Mouse (Mus musculus) MEL (cell line): Measurements from ENCODE around the gene Efcab5. TPM values are rescaled to one million over a fixed set of nuclear protein-coding genes. Genes with fewer than 3 reads are reported as not detected.
A peak's percentile ranks its signal among the peaks of the same experiment; 100 is the strongest.

Source experiments
- DNase-seq: peaks from one replicate; pipeline ENCODE4 v3.0.0; 2011; ENCODE audit warnings: low read depth, low spot score
- H3K27ac ChIP-seq: 2 replicates; pipeline ENCODE4 v1.5.1; 2012; ENCODE audit warnings: low read depth, mild to moderate bottlenecking, control low read depth, low read length, moderate library complexity; ENCODE audit not compliant: control insufficient read depth
- H3K27me3 ChIP-seq, 2 experiments: fragments of 150-350 bp in 1 of 2; sonication (generic) in 1 of 2; 2 replicates each; pipeline ENCODE4 v1.6.1; 2012; ENCODE audit warnings: low read length in 2 of 2, mild to moderate bottlenecking in 2 of 2, improper control_type of control experiment in 1 of 2, moderate library complexity in 1 of 2; ENCODE audit not compliant: insufficient read depth in 2 of 2, control insufficient read depth in 1 of 2
- H3K36me3 ChIP-seq, 2 experiments: 2 replicates each; pipeline ENCODE4 v1.6.1; 2012 to 2014; ENCODE audit warnings: low read length in 2 of 2, improper control_type of control experiment in 1 of 2, inconsistent platforms in 1 of 2, mild to moderate bottlenecking in 1 of 2; ENCODE audit not compliant: insufficient read depth in 2 of 2, control insufficient read depth in 1 of 2
- H3K4me1 ChIP-seq, 2 experiments: fragments of 150-350 bp in 1 of 2; sonication (generic) in 1 of 2; 2 replicates each; pipeline ENCODE4 v1.6.1; 2012; ENCODE audit warnings: low read length in 2 of 2, improper control_type of control experiment in 1 of 2, mild to moderate bottlenecking in 1 of 2; ENCODE audit not compliant: insufficient read depth in 2 of 2, control insufficient read depth in 1 of 2
- H3K4me3 ChIP-seq, 2 experiments: fragments of 150-350 bp in 1 of 2; sonication (generic) in 1 of 2; 2 replicates each; pipeline ENCODE4 v1.5.1; 2012; ENCODE audit warnings: low read depth in 2 of 2, low read length in 2 of 2, mild to moderate bottlenecking in 2 of 2, moderate library complexity in 2 of 2, control low read depth in 1 of 2, improper control_type of control experiment in 1 of 2; ENCODE audit not compliant: control insufficient read depth in 1 of 2, insufficient read depth in 1 of 2
- H3K79me2 ChIP-seq: 2 replicates; pipeline ENCODE4 v1.6.1; 2012; ENCODE audit warnings: mild to moderate bottlenecking, low read length, moderate library complexity; ENCODE audit not compliant: control insufficient read depth, poor library complexity, insufficient read depth
- H3K9ac ChIP-seq: 2 replicates; pipeline ENCODE4 v1.6.1; 2012; ENCODE audit warnings: low read depth, mild to moderate bottlenecking, control low read depth, low read length, moderate library complexity; ENCODE audit not compliant: control insufficient read depth, poor library complexity, severe bottlenecking
- H3K9me3 ChIP-seq: fragments of 150-350 bp; sonication (generic); replicated peaks from 2 replicates; pipeline ENCODE4 v1.6.1; 2012; ENCODE audit warnings: mild to moderate bottlenecking, low read length, improper control_type of control experiment, moderate library complexity; ENCODE audit not compliant: insufficient read depth
- BHLHE40 ChIP-seq: IDR thresholded peaks from 2 replicates; pipeline ENCODE4 v1.6.1; 2012; ENCODE audit warnings: low read depth, mild to moderate bottlenecking, inconsistent platforms, low read length, improper control_type of control experiment, borderline replicate concordance
- CHD2 ChIP-seq: IDR thresholded peaks from 2 replicates; pipeline ENCODE4 v1.6.1; 2011; ENCODE audit warnings: low read length, improper control_type of control experiment
- CTCF ChIP-seq, 3 experiments: IDR thresholded peaks in 2 of 3; conservative IDR thresholded peaks in 1 of 3; 2 replicates each; pipeline ENCODE4 v1.5.1; 2011 to 2012; ENCODE audit warnings: low read length in 3 of 3, low read depth in 2 of 3, mild to moderate bottlenecking in 2 of 3, improper control_type of control experiment in 1 of 3, inconsistent platforms in 1 of 3, mixed read lengths in 1 of 3, moderate library complexity in 1 of 3; ENCODE audit not compliant: control insufficient read depth in 1 of 3, insufficient read depth in 1 of 3, poor library complexity in 1 of 3, severe bottlenecking in 1 of 3
- E2F4 ChIP-seq: IDR thresholded peaks from 2 replicates; pipeline ENCODE4 v1.6.1; 2011; ENCODE audit warnings: low read depth, low read length, improper control_type of control experiment, borderline replicate concordance
- EP300 ChIP-seq, 2 experiments: IDR thresholded peaks; 2 replicates each; pipeline ENCODE4 v1.6.1; 2011; ENCODE audit warnings: improper control_type of control experiment in 2 of 2, low read length in 2 of 2, low read depth in 1 of 2, mild to moderate bottlenecking in 1 of 2
- ETS1 ChIP-seq: IDR thresholded peaks from 2 replicates; pipeline ENCODE4 v1.6.1; 2012; ENCODE audit warnings: low read depth, mild to moderate bottlenecking, inconsistent platforms, low read length, improper control_type of control experiment, moderate library complexity
- GABPA ChIP-seq: IDR thresholded peaks from 2 replicates; pipeline ENCODE4 v1.6.1; 2012; ENCODE audit warnings: low read depth, mild to moderate bottlenecking, inconsistent platforms, low read length, improper control_type of control experiment, moderate library complexity
- HCFC1 ChIP-seq: IDR thresholded peaks from 2 replicates; pipeline ENCODE4 v1.6.1; 2012; ENCODE audit warnings: low read depth, mild to moderate bottlenecking, inconsistent platforms, low read length, improper control_type of control experiment, moderate library complexity
- MAX ChIP-seq: IDR thresholded peaks from 2 replicates; pipeline ENCODE4 v1.6.1; 2011; ENCODE audit warnings: low read length, improper control_type of control experiment
- MEF2A ChIP-seq: IDR thresholded peaks from 2 replicates; pipeline ENCODE4 v1.6.1; 2014; ENCODE audit warnings: low read depth, mild to moderate bottlenecking, inconsistent platforms, low read length, improper control_type of control experiment; ENCODE audit not compliant: poor library complexity, insufficient replicate concordance, severe bottlenecking; ENCODE audit errors: extremely low read depth
- MXI1 ChIP-seq: IDR thresholded peaks from 2 replicates; pipeline ENCODE4 v1.6.1; 2011; ENCODE audit warnings: mild to moderate bottlenecking, low read depth, low read length, improper control_type of control experiment
- MYB ChIP-seq: IDR thresholded peaks from 2 replicates; pipeline ENCODE4 v1.6.1; 2011; ENCODE audit warnings: mild to moderate bottlenecking, low read depth, low read length, improper control_type of control experiment
- MYC ChIP-seq: IDR thresholded peaks from 2 replicates; pipeline ENCODE4 v1.6.1; 2011; ENCODE audit warnings: low read depth, mild to moderate bottlenecking, low read length, improper control_type of control experiment, moderate library complexity
- NRF1 ChIP-seq: IDR thresholded peaks from 2 replicates; pipeline ENCODE4 v1.6.1; 2014; ENCODE audit warnings: low read depth, mild to moderate bottlenecking, inconsistent platforms, low read length, improper control_type of control experiment, moderate library complexity; ENCODE audit not compliant: poor library complexity, insufficient read depth, severe bottlenecking
- RCOR1 ChIP-seq: IDR thresholded peaks from 2 replicates; pipeline ENCODE4 v1.6.1; 2012; ENCODE audit warnings: low read depth, mild to moderate bottlenecking, inconsistent platforms, low read length, improper control_type of control experiment
- SIN3A ChIP-seq: IDR thresholded peaks from 2 replicates; pipeline ENCODE4 v1.6.1; 2012; ENCODE audit warnings: low read length, improper control_type of control experiment, inconsistent platforms
- SMC3 ChIP-seq: IDR thresholded peaks from 2 replicates; pipeline ENCODE4 v1.6.1; 2011; ENCODE audit warnings: low read depth, low read length, improper control_type of control experiment
- TAL1 ChIP-seq: IDR thresholded peaks from 2 replicates; pipeline ENCODE4 v1.6.1; 2012; ENCODE audit warnings: mild to moderate bottlenecking, inconsistent platforms, low read length, moderate library complexity, mixed read lengths
- TBP ChIP-seq: IDR thresholded peaks from 2 replicates; pipeline ENCODE4 v1.8.0; 2011; ENCODE audit warnings: low read depth, low read length, improper control_type of control experiment
- ZC3H11A ChIP-seq: IDR thresholded peaks from 2 replicates; pipeline ENCODE4 v1.6.1; 2012; ENCODE audit warnings: low read depth, mild to moderate bottlenecking, inconsistent platforms, low read length, improper control_type of control experiment
- ZKSCAN1 ChIP-seq: IDR thresholded peaks from 2 replicates; pipeline ENCODE4 v1.6.1; 2012; ENCODE audit warnings: low read depth, mild to moderate bottlenecking, inconsistent platforms, low read length, improper control_type of control experiment, moderate library complexity
- ZMIZ1 ChIP-seq: IDR thresholded peaks from 2 replicates; pipeline ENCODE4 v1.6.1; 2012; ENCODE audit warnings: low read depth, mild to moderate bottlenecking, inconsistent platforms, low read length, improper control_type of control experiment, moderate library complexity
- ZNF384 ChIP-seq: IDR thresholded peaks from 2 replicates; pipeline ENCODE4 v1.6.1; 2012; ENCODE audit warnings: low read depth, mild to moderate bottlenecking, inconsistent platforms, low read length, improper control_type of control experiment
- polyA plus RNA-seq, 2 experiments: library from polyadenylated mRNA; stranded (reverse) in 1 of 2; unstranded in 1 of 2; fragments of >175 nt in 1 of 2; fragments of >200 nt in 1 of 2; gene quantifications; 2 replicates each; pipeline versions ENCODE4 v1.2.1 to v1.2.4; 2012; ENCODE audit warnings: low replicate concordance in 2 of 2, low read depth in 1 of 2; ENCODE audit not compliant: insufficient read length in 2 of 2, insufficient read depth in 1 of 2, missing spikeins in 1 of 2
- total RNA-seq: library from RNA; depleted of rRNA; stranded (reverse); fragments of 300-350 nt; gene quantifications from 2 replicates; pipeline ENCODE4 v1.2.3, GENCODE M21; 2012

Efcab5 gene
- total and polyA plus RNA-seq, 3 experiments, result 0.27 to 0.29 TPM; not detected in 1

- H3K4me3 ChIP-seq, result peak overlapping the region; percentile 36 to 40
- H3K36me3 ChIP-seq, result peaks cover 0 to 9% of the 10 kb centered on the region in 2 experiments; a peak in 2 of 4 replicates
- H3K27me3 ChIP-seq, result no peaks in the 10 kb centered on the region
- TF ChIP-seq ZKSCAN1, result no peak
- peak; percentile 51; the same call in 1 of the 2 replicates for TF ChIP-seq GABPA
- no peaks in the 10 kb centered on the region for H3K79me2 ChIP-seq
- H3K27ac ChIP-seq, result peak overlapping the region; percentile 50
- peaks cover 3 to 5% of the 10 kb centered on the region in 2 experiments for H3K4me1 ChIP-seq
- DNase-seq, result peak; percentile 74
- H3K9ac ChIP-seq, result peak overlapping the region; percentile 21
- no peaks in the 10 kb centered on the region for H3K9me3 ChIP-seq
Observed at GRCm38 (mm10) chr11:77160341-77160740, 28.4 kb downstream of the Efcab5 start.

- no peaks in the 10 kb centered on the region for H3K9me3 ChIP-seq
- H3K4me3 ChIP-seq, result no peak overlapping the region
- H3K4me1 ChIP-seq, result no peaks in the 10 kb centered on the region
- no peak for TF ChIP-seq MYC
- TF ChIP-seq EP300 (IDR thresholded peaks at IDR 0.05; ENCODE audit: low read depth in 1 of 2, low read length in 2 of 2), result no peak
- TF ChIP-seq MYB, result no peak
- no peak for TF ChIP-seq MAX
- TF ChIP-seq ZNF384, result no peak
- no peak for TF ChIP-seq TBP
- no peak for TF ChIP-seq CHD2
- no peak for TF ChIP-seq HCFC1
- no peak for TF ChIP-seq CTCF (IDR thresholded peaks at IDR 0.05 in 2 of 3, conservative IDR thresholded peaks at IDR 0.05 in 1 of 3; ENCODE audit: control insufficient read depth in 1 of 3, insufficient read depth in 1 of 3, low read depth in 2 of 3, low read length in 3 of 3, poor library complexity in 1 of 3, severe bottlenecking in 1 of 3)
- no peak for TF ChIP-seq ZMIZ1
- no peak for TF ChIP-seq BHLHE40
- TF ChIP-seq MXI1, result no peak
- no peak for TF ChIP-seq MEF2A
- TF ChIP-seq, all 39 proteins: peak for 0
- no peak for DNase-seq
- Histone ChIP-seq H3K27me3 (no peaks in the 10 kb centered on the region), H3K27ac (no peak overlapping the region), H3K36me3 (no peaks in the 10 kb centered on the region), H3K9ac (no peak overlapping the region), H3K79me2 (no peaks in the 10 kb centered on the region)
Observed at GRCm38 (mm10) chr11:77154214-77154613, 34.6 kb downstream of the Efcab5 start.

GRCm38 (mm10) chr11:77150806-77151205 lies 38.0 kb downstream of the Efcab5 start:
- H3K27me3 ChIP-seq, result no peaks in the 10 kb centered on the region
- H3K36me3 ChIP-seq, result peaks cover 0 to 13% of the 10 kb centered on the region in 2 experiments; a peak in 2 of 4 replicates
- H3K4me3 ChIP-seq, result no peak overlapping the region
- DNase-seq, result no peak
- H3K9me3 ChIP-seq, result no peaks in the 10 kb centered on the region
- H3K9ac ChIP-seq, result no peak overlapping the region
- H3K27ac ChIP-seq, result no peak overlapping the region
- TF ChIP-seq BHLHE40 (no peak), SMC3 (no peak), ZKSCAN1 (no peak), RCOR1 (no peak), ZMIZ1 (no peak), NRF1 (no peak), SIN3A (no peak), ETS1 (no peak), E2F4 (no peak), ZC3H11A (no peak), HCFC1 (no peak), CTCF (IDR thresholded peaks at IDR 0.05 in 2 of 3, conservative IDR thresholded peaks at IDR 0.05 in 1 of 3; ENCODE audit: control insufficient read depth in 1 of 3, insufficient read depth in 1 of 3, low read depth in 2 of 3, low read length in 3 of 3, poor library complexity in 1 of 3, severe bottlenecking in 1 of 3) (no peak), TAL1 (no peak)
- TF ChIP-seq, all 39 proteins: peak for 0
- Histone ChIP-seq H3K4me1 (peaks cover 6 to 11% of the 10 kb centered on the region in 2 experiments), H3K79me2 (no peaks in the 10 kb centered on the region)
